Mouse (Mus musculus) intestine, postnatal 0 days (tissue): ENCODE results near the gene Arhgap1. TPM values are rescaled to one million over a fixed set of nuclear protein-coding genes. Genes with fewer than 3 reads are reported as not detected.
"Not testable (repeated sequence)": the region's sequence is repeated elsewhere in the genome, so short reads cannot be mapped to it uniquely, and the experiment has no call there.

Experiments used
- ATAC-seq: fragments of 200-750 bp; cut with Nextera tagmentation; 2 replicates; pipeline ENCODE4 v1.8.0; 2017; ENCODE audit warnings: mild to moderate bottlenecking, moderate TSS enrichment, moderate library complexity
- H3K27ac ChIP-seq: fragments of 300-500 bp; sonication (generic); 2 replicates; pipeline ENCODE4 v1.5.1; 2014; ENCODE audit warnings: mild to moderate bottlenecking, low read depth, low read length, moderate library complexity
- H3K27me3 ChIP-seq: fragments of 300-500 bp; sonication (generic); replicated peaks from 2 replicates; pipeline ENCODE4 v1.6.1; 2014; ENCODE audit warnings: low read length, mixed read lengths; ENCODE audit not compliant: control insufficient read depth, insufficient read depth
- H3K36me3 ChIP-seq: fragments of 300-500 bp; sonication (generic); 2 replicates; pipeline ENCODE4 v1.6.1; 2014; ENCODE audit warnings: mild to moderate bottlenecking, moderate library complexity; ENCODE audit not compliant: control insufficient read depth, insufficient read depth
- H3K4me1 ChIP-seq: fragments of 300-500 bp; sonication (generic); replicated peaks from 2 replicates; pipeline ENCODE4 v1.6.1; 2014; ENCODE audit warnings: antibody characterized with exemption, low read length, mixed read lengths; ENCODE audit not compliant: control insufficient read depth, insufficient read depth
- H3K4me2 ChIP-seq: fragments of 300-500 bp; sonication (generic); replicated peaks from 2 replicates; pipeline ENCODE4 v1.6.1; 2014; ENCODE audit warnings: low read depth, mild to moderate bottlenecking, moderate library complexity
- H3K4me3 ChIP-seq: fragments of 300-500 bp; sonication (generic); 2 replicates; pipeline ENCODE4 v1.5.1; 2014; ENCODE audit warnings: low read depth, low read length
- H3K9ac ChIP-seq: fragments of 300-500 bp; sonication (generic); 2 replicates; pipeline ENCODE4 v1.6.1; 2014; ENCODE audit warnings: mild to moderate bottlenecking, low read depth, low read length
- H3K9me3 ChIP-seq: fragments of 300-500 bp; sonication (generic); 2 replicates; pipeline ENCODE4 v1.6.1; 2016; ENCODE audit warnings: mixed run types; ENCODE audit not compliant: control insufficient read depth
- CTCF ChIP-seq: sonication (generic); IDR thresholded peaks from 2 replicates; pipeline ENCODE4 v1.5.1; 2016; ENCODE audit warnings: low read depth, mild to moderate bottlenecking, control low read depth, antibody characterized with exemption, moderate library complexity
- WGBS: fragments of 180-500 bp; shearing (Covaris S2); extraction: QIAGEN DNeasy Blood & Tissue Kit; methylation state at CpG from one replicate; pipeline ENCODE4 v1.1.7; 2014; 5-methylcytosine and 5-hydroxymethylcytosine counted together
- polyA plus RNA-seq: library from polyadenylated mRNA; unstranded; fragments of >200 nt; fragmentation: Nextera tagmentation; extraction: Ambion mirVana; gene quantifications from 2 replicates; pipeline ENCODE4 v1.2.1, GENCODE M21; 2015

The Arhgap1 gene
- 92.3 and 94.0 TPM in 2 replicates for polyA plus RNA-seq

DNA sequence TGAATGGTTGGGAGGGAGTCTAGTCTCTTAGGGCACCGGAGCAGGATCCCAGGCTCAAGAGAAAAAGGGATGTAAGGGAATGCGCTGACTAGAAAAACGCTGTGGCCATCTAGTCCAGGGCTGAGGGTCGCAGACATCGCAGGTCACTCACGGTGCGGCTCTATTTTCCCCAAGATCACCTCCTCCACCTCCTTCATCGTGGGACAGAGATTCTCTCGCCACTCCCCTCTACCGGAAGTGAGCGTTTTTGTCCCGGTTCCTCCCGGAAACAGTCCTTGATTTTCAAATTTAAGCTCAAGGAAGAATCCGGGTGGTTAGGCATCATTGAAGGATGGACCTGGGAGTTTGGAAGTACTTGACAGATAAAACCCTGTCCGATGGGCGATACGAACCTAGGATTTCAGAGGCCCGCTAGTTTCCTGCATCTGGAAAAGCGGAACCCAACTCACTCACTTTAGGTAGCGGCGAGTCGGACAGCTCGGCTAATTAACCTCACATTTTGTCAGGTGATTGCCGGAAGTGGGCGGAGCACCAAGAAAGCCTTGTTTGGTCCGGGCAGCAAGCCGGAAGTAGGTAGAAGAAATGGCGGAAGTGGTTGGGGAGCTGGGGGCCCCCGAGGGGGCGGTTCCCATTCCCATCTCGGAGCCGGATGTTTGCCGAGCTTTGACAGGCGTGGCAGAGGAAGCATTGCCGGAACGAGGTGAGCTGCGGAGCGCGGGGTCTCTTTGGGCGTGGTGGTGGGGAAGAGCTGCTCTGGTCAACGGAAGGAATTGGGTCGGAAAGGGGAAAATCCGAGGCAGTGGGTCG is at the start of gene Arhgap1, which contains the start of gene Zfp408:
TSS of gene Arhgap1 (plus strand) at position 308 of the 807 bp plus-strand sequence.
TSS of gene Zfp408 (minus strand) at position 239 of the 807 bp plus-strand sequence.
- H3K4me1 ChIP-seq: no peaks in the 10 kb centered on the region; the same call in 1 of the 2 replicates
- ATAC-seq: peak; percentile 90
- peak within 1 kb of the TSS; percentile 84 for H3K4me2 ChIP-seq
- peak; percentile 7; the same call in 1 of the 2 replicates for TF ChIP-seq CTCF
- H3K9ac ChIP-seq: peak within 1 kb of the TSS; percentile 65
- peak within 1 kb of the TSS; percentile 82 for H3K4me3 ChIP-seq
- peaks cover 45% of the 10 kb centered on the region for H3K36me3 ChIP-seq
- WGBS: under 1% methylated on average over 44 of the region's 44 CpGs
- H3K9me3 ChIP-seq: no peaks in the 10 kb centered on the region
- H3K27ac ChIP-seq: peak within 1 kb of the TSS; percentile 89
- no peaks in the 10 kb centered on the region for H3K27me3 ChIP-seq

DNA sequence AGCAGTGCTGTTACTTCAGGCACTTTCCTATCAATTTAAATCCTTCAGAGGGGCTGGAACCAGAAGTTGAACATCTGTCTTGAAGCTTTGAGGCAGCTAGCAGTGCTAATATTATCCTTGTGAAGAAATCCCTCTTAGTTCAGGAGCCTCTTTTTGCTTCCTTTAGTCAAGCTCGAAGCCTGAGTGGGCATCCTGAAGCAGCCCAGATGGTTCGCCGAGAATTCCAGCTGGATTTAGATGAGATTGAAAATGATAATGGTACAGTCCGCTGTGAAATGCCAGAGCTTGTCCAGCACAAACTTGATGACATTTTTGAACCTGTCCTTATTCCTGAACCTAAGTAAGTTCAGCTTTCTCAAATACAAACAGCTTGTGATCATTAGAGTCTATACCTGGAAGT is 49.2 kb upstream of the Arhgap1 start:
- no peak for TF ChIP-seq CTCF

DNA sequence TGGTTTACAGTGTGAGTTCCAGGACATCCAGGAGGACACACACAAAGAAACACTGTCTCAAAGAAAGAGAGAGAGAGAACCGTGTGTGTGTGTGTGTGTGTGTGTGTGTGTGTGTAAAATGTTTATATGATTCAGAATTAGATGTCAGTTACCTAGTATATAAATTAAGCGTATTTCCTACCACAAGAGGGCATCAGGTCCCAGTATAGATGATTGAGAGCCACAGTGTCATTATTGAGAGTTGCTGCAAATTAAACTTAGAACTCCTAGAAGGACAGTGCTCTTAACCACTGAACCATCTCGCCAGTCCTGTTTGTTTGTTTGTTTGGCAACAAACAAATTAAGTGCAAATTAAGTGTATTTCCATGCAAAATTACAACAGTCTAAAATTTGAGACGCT is 47.3 kb upstream of the Arhgap1 start:
- ATAC-seq: no peak
- no peak overlapping the region for H3K4me2 ChIP-seq
- peaks cover 66% of the 10 kb centered on the region for H3K36me3 ChIP-seq

More for the DNA sequence above, 49.2 kb upstream of the Arhgap1 start:
- ATAC-seq: no peak
- Histone ChIP-seq H3K9ac (no peak overlapping the region), H3K36me3 (peaks cover 65% of the 10 kb centered on the region), H3K27ac (no peak overlapping the region), H3K4me3 (no peak overlapping the region), H3K4me2 (no peak overlapping the region), H3K9me3 (no peaks in the 10 kb centered on the region), H3K27me3 (no peaks in the 10 kb centered on the region), H3K4me1 (no peaks in the 10 kb centered on the region)
- WGBS: 95% methylated on average over 4 of the region's 4 CpGs

DNA sequence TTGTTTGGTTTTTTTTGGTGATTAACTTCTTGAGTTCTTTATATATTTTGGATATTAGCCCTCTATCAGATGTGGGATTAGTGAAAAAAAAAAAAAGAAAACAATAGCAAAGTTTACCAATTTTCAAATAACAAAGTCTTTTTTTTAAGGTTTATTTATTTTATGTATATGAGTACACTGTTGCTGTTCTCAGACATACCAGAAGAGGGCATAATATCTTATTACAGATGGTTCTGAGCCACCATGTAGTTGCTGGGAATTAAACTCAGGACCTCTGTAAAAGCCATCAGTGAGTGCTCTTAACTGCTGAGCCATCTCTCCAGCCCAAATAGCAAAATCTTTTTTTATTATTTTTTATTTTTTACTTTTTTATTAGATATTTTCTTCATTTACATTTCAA is 40.3 kb upstream of the Arhgap1 start:
- TF ChIP-seq CTCF: peak; percentile 5; the same call in 1 of the 2 replicates
- H3K27me3 ChIP-seq, H3K9ac ChIP-seq, H3K9me3 ChIP-seq, H3K4me2 ChIP-seq, H3K27ac ChIP-seq, H3K4me3 ChIP-seq, H3K4me1 ChIP-seq, ATAC-seq: not testable (repeated sequence)
- peaks cover 62% of the 10 kb centered on the region for H3K36me3 ChIP-seq

More for the DNA sequence above, 47.3 kb upstream of the Arhgap1 start:
- Histone ChIP-seq H3K27ac (no peak overlapping the region), H3K9ac (no peak overlapping the region), H3K9me3 (no peaks in the 10 kb centered on the region), H3K27me3 (no peaks in the 10 kb centered on the region), H3K4me1 (no peaks in the 10 kb centered on the region), H3K4me3 (no peak overlapping the region)
- WGBS: 84% methylated on average over 4 of the region's 4 CpGs
- peak; percentile 56 for TF ChIP-seq CTCF

DNA sequence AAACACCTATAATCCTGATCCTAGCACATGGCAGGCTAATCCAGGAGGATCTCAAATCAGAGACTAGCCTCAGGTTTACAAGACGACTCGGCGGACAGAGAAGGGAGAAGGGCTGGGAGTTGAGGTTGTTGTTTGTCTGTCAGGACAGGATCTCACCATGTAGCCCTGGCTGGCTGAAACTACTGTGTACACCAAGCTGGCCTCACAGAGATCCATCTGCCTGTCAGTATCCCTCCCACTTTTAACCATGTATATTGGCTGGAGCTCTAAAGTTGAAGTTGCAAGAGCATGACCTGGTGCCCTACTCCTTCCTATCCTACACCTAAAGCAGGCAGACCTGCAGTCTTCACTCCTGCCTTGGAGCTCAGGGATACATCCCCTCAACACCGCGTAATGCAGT is 27.3 kb upstream of the Arhgap1 start:
- Histone ChIP-seq H3K27me3 (no peaks in the 10 kb centered on the region), H3K4me2 (no peak overlapping the region), H3K9me3 (no peaks in the 10 kb centered on the region), H3K4me1 (no peaks in the 10 kb centered on the region), H3K36me3 (peaks cover 55% of the 10 kb centered on the region), H3K9ac (no peak overlapping the region), H3K27ac (no peak overlapping the region), H3K4me3 (no peak overlapping the region)
- no peak for ATAC-seq
- TF ChIP-seq CTCF: no peak
- WGBS: 90% methylated on average over 5 of the region's 5 CpGs

DNA sequence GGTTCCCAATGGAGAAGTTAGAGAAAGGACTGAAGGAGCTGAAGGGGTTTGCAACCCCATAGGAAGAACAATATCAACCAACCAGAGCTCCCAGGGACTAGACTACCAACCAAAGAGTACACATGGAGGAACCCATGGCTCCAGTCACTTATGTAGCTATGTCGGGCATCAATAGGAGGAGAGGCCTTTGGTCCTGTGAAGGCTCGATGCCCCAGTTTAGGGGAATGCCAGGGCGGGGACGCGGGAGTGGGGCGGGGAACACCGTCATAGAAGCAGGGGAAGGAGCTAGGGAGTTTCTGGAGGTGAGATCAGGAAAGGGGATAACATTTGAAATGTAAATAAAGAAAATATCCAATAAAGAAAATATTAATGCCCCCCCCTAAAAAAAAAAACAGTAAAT is 26.3 kb upstream of the Arhgap1 start:
- not testable (repeated sequence) for ATAC-seq, H3K9ac ChIP-seq, H3K27ac ChIP-seq, H3K4me3 ChIP-seq, H3K27me3 ChIP-seq, H3K9me3 ChIP-seq, H3K4me2 ChIP-seq, H3K4me1 ChIP-seq
- peaks cover 46% of the 10 kb centered on the region for H3K36me3 ChIP-seq
- WGBS: 91% methylated on average over 7 of the region's 7 CpGs
